Mouse (Mus musculus) right cerebral cortex, adult 18-20 months (tissue): Measurements from ENCODE around the gene Rassf1.
"Not testable (repeated sequence)": the region's sequence is repeated elsewhere in the genome, so short reads cannot be mapped to it uniquely, and the experiment has no call there.

Source experiments
- DNase-seq: peaks from one replicate; pipeline ENCODE4 v3.0.0; 2022; ENCODE audit warnings: mixed read lengths

Rassf1 gene

DNA sequence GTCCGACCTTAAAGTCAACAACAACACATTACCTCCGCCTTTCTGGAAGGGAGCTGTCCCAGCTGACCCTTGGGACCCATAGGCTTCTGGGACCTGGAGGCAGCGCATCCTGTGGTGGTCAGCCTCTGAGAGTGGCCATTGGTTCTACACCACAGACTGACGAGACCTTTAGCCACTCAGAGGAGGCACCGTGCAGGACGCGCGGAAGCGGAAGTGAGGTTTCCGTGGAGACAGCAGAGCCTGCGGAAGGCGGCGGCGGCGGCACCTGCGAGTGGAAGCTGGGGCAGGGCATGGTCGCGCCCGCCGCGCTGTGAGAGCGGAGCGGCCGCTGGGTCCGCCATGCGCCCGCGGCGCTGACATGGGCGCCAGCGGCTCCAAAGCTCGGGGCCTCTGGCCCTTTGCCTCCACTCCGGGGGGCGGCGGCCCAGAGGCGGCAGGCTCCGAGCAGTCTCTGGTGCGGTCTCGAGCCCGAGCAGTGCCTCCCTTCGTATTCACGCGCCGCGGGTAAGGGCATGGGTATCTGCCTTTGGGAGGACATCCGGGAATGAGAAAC lies 11.8 kb downstream of the Rassf1 start, which contains the start of gene Tusc2:
Gene Tusc2, plus strand, starts transcription at position 227 of the 553 bp plus-strand sequence.
- peak; percentile 98 for DNase-seq

GRCm38 (mm10) chr9:107565556-107565955 lies 14.2 kb downstream of the Rassf1 start:
- DNase-seq, result not testable (repeated sequence)

- DNase-seq, result peak; percentile 48
These were observed 14.8 kb downstream of the Rassf1 start for GRCm38 (mm10) chr9:107566041-107566709.

GRCm38 (mm10) chr9:107566855-107567254 lies 15.5 kb downstream of the Rassf1 start:
- no peak for DNase-seq

GRCm38 (mm10) chr9:107567702-107568319 lies 16.5 kb downstream of the Rassf1 start, which contains the start of gene Hyal2:
Hyal2 (plus strand) TSS chr9:107567945.
- DNase-seq, result no peak

- peak; percentile 77 for DNase-seq
These were observed 17.2 kb downstream of the Rassf1 start for GRCm38 (mm10) chr9:107568331-107569261.

- DNase-seq, result no peak
These were observed 17.9 kb downstream of the Rassf1 start for GRCm38 (mm10) chr9:107569270-107569669.

- no peak for DNase-seq
These were observed 18.7 kb downstream of the Rassf1 start for GRCm38 (mm10) chr9:107570016-107570415.

GRCm38 (mm10) chr9:107570845-107571244 lies 19.5 kb downstream of the Rassf1 start:
- no peak for DNase-seq

GRCm38 (mm10) chr9:107571534-107572326 lies 20.4 kb downstream of the Rassf1 start:
- DNase-seq, result no peak

DNA sequence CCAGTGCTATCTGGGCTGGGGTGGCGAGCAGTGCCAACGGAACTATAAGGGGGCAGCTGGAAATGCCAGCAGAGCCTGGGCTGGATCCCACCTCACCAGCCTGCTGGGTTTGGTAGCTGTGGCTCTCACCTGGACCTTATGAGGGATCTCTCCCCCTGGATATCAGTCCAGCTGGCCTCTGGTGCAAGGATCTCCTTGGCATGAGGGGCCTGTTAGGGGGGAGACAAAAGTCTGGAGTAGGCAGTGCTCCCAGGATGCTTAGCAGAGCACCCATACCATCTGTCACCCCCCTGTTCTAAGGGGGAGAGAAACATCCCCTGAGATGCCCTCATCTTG lies 20.9 kb downstream of the Rassf1 start:
- DNase-seq, result no peak

GRCm38 (mm10) chr9:107573774-107574173 lies 22.4 kb downstream of the Rassf1 start:
- DNase-seq, result not testable (repeated sequence)

DNA sequence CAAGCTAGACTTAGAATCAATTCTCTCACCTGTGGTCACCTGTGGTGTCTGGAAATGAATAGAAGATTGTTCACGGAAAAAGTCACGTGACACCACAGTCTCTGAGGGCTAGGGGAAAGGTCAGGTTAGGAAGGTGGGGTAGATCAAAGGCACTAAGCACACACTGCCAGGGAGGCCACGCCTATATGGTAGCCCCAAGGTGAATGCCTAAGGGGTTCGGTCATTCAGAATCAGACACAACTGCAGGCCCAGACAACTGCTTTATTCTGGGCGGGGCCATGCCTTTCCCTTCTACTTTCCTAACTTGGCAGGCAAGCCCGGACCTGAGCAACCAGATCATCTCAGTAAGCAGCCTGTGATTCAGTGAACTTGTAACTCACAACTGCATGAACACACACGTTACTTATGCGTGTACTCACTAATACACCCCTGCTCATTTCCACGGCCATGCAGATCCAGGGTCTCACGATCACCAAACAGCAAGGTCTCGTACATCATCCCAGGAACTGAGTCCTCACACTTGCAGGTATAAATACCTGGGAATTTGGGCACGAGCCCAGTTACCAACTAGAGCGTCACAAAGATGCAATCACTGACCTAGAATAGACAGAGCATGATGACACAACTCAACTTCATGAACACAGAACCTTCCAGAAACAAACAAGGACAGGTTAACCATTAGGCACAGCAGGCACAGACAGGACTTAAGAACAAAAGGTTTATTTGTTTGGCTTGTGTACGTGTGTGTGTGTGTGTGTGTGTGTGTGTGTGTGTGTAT lies 24.4 kb downstream of the Rassf1 start:
- DNase-seq, result no peak

GRCm38 (mm10) chr9:107576357-107577107 lies 25.2 kb downstream of the Rassf1 start, which contains the start of gene Hyal1:
Hyal1 (plus strand) TSS chr9:107576927.
- no peak for DNase-seq

- DNase-seq, result no peak
These were observed 26.5 kb downstream of the Rassf1 start for GRCm38 (mm10) chr9:107577871-107578270.

DNA sequence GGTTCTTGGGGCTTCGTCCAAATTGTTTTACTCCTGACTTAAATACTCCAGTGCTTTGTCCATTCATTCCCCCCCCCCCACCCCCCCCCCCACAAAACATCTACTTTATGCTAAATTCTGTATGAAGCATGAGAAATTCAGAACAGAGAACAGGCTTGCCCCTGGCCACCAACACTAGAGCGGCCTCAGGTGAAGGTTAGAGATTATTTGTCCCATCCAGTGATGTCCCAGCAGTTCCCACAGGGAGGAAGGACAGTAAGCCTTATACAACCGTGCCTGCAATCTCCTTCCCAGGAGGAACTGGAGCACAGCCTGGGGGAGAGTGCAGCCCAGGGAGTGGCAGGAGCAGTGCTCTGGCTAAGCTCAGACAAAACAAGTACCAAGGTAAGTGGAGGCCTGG lies 27.2 kb downstream of the Rassf1 start, which contains the start of gene Naa80:
Gene Naa80, plus strand, starts transcription at position 301 of the 400 bp plus-strand sequence.
- no peak for DNase-seq

DNA sequence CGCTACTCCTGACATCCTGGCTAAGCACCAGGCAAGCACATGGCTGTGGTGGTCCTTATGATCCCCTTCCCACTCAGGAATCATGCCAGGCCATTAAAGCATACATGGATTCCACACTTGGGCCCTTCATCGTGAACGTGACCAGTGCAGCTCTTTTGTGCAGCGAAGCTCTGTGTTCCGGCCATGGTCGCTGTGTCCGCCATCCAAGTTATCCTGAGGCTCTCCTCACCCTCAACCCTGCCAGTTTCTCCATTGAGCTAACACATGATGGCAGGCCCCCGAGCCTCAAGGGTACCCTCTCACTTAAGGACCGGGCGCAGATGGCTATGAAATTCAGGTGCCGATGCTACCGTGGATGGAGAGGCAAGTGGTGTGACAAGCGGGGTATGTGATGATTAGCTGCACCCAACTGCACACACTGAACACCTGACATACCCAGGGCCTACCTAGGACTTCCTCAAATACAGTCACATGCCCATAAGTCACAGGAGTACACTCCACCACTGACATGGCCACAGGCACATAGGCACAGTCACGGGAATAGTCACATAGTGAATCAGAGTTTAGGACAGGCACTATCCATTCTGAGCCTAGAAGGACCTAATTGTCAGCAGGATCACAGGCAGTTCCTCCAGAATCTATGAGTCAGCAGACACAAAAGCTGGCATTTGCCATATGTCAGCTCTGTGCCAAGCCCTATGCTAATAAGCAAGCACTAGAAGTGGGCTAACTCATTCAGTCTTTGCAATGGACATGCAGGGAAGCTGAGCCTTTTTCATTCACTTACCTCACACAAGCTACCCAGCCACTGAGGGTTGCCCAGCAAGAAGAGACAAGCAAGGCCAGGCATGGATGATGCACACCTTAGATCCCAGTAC lies 27.9 kb downstream of the Rassf1 start:
- no peak for DNase-seq

GRCm38 (mm10) chr9:107580501-107581317 lies 29.4 kb downstream of the Rassf1 start, which contains the start of gene Hyal3:
Hyal3 (plus strand) TSS chr9:107580818.
- DNase-seq, result peak; percentile 93
